Mouse (Mus musculus) CH12.LX (cell line): Measurements from ENCODE around the gene Btbd6.

Source experiments
- CHD1 ChIP-seq: IDR thresholded peaks from 2 replicates; pipeline ENCODE4 v1.6.1; 2012; ENCODE audit warnings: low read depth, low read length, improper control_type of control experiment, inconsistent platforms
- CTCF ChIP-seq, 2 experiments: IDR thresholded peaks in 1 of 2; conservative IDR thresholded peaks in 1 of 2; 2 replicates each; pipeline ENCODE4 v1.5.1; 2011 to 2012; ENCODE audit warnings: low read depth in 2 of 2, low read length in 2 of 2, improper control_type of control experiment in 1 of 2, inconsistent platforms in 1 of 2, mild to moderate bottlenecking in 1 of 2, moderate library complexity in 1 of 2
- EP300 ChIP-seq: IDR thresholded peaks from 2 replicates; pipeline ENCODE4 v1.6.1; 2011; ENCODE audit warnings: low read length, improper control_type of control experiment
- ETS1 ChIP-seq: conservative IDR thresholded peaks from 2 replicates; pipeline ENCODE4 v1.6.1; 2012; ENCODE audit warnings: low read depth, mild to moderate bottlenecking, inconsistent platforms, low read length, improper control_type of control experiment, moderate library complexity
- GABPA ChIP-seq: IDR thresholded peaks from 2 replicates; pipeline ENCODE4 v1.6.1; 2012; ENCODE audit warnings: low read depth, low read length, improper control_type of control experiment, inconsistent platforms; ENCODE audit not compliant: insufficient replicate concordance
- JUN ChIP-seq: IDR thresholded peaks from 2 replicates; pipeline ENCODE4 v1.6.1; 2011; ENCODE audit warnings: low read depth, mild to moderate bottlenecking, low read length, improper control_type of control experiment, moderate library complexity; ENCODE audit not compliant: insufficient read depth
- KAT2A ChIP-seq: IDR thresholded peaks from 2 replicates; pipeline ENCODE4 v1.6.1; 2012; ENCODE audit warnings: low read length, improper control_type of control experiment, inconsistent platforms; ENCODE audit not compliant: insufficient replicate concordance
- MAX ChIP-seq: IDR thresholded peaks from 2 replicates; pipeline ENCODE4 v1.6.1; 2011; ENCODE audit warnings: low read length, improper control_type of control experiment
- MAZ ChIP-seq: IDR thresholded peaks from 2 replicates; pipeline ENCODE4 v1.6.1; 2012; ENCODE audit warnings: low read depth, mild to moderate bottlenecking, inconsistent platforms, low read length, improper control_type of control experiment, moderate library complexity
- MXI1 ChIP-seq: IDR thresholded peaks from 2 replicates; pipeline ENCODE4 v1.6.1; 2011; ENCODE audit warnings: mild to moderate bottlenecking, low read depth, low read length, improper control_type of control experiment
- POLR2A ChIP-seq: IDR thresholded peaks from 2 replicates; pipeline ENCODE4 v1.6.1; 2011; ENCODE audit warnings: low read depth, mild to moderate bottlenecking, improper control_type of control experiment, low read length
- RAD21 ChIP-seq: IDR thresholded peaks from 2 replicates; pipeline ENCODE4 v1.6.1; 2011; ENCODE audit warnings: low read depth, mild to moderate bottlenecking, low read length, improper control_type of control experiment, moderate library complexity
- TCF12 ChIP-seq: IDR thresholded peaks from 2 replicates; pipeline ENCODE4 v1.6.1; 2014; ENCODE audit warnings: low read depth, mild to moderate bottlenecking, inconsistent platforms, low read length, improper control_type of control experiment
- UBTF ChIP-seq: IDR thresholded peaks from 2 replicates; pipeline ENCODE4 v1.6.1; 2012; ENCODE audit warnings: low read depth, mild to moderate bottlenecking, inconsistent platforms, low read length, improper control_type of control experiment, moderate library complexity

DNA sequence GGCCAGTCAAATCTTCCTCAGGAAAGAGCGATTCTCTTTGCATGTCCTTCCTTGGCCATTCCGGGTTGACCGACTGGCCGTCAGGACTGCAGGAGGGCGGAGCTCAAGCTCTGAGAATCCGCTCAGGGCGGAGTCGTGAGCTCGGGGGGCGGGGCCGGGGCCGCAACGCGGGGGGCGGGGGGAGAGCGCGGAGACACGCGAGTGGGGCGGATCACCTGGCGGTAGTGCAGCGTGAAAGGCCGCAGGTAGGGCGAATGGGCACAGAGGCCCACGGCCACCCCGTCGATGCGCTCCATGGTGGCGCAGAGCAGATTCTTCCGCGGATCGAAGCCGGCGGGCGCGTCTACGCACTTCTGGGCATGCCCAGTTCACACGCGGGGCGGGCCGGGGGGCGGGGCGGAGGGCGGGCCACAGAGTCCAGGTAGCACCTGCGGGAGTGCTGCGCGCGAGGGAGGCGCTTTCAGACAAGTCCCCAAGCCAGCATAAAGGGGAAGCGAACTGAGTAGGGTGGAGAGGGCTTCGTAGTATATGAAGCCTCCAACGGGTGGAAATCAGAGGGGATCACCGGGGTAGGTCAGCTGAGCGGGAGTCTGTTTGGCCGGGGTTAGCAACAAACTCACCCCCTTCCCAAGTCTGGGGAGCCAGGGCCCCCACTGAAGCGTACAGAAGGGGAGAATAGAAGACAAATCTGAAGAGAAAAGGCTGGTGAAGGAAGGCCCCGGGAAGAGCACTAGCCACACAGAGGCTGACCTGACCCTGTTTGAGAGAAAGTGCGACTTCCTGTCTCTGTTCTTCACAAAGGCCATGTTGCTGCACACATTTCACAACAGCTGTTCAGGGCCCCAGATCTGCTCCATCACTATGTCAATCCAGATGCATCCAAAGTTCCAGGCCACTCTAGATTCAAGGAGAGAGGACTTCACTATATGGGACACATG is 34.2 kb upstream of the Btbd6 start, which contains the start of gene Nudt14:
- TF ChIP-seq UBTF, result no peak
- no peak for TF ChIP-seq JUN
- no peak for TF ChIP-seq CTCF (conservative IDR thresholded peaks at IDR 0.05 in 1 of 2, IDR thresholded peaks at IDR 0.05 in 1 of 2; ENCODE audit: low read depth in 2 of 2, low read length in 2 of 2)
- TF ChIP-seq ETS1, result no peak
- TF ChIP-seq POLR2A, result peak; percentile 62
- TF ChIP-seq MXI1, result no peak; the same call in 1 of the 2 replicates
- no peak for TF ChIP-seq EP300
- TF ChIP-seq CHD1, result no peak
- no peak for TF ChIP-seq KAT2A
- no peak for TF ChIP-seq GABPA
- no peak for TF ChIP-seq TCF12
- TF ChIP-seq MAX, result no peak
- no peak for TF ChIP-seq RAD21
- TF ChIP-seq MAZ, result no peak
